Mouse (Mus musculus) stomach, postnatal 0 days (tissue): ENCODE data around the gene Snd1. TPM values are rescaled to one million over a fixed set of nuclear protein-coding genes. Genes with fewer than 3 reads are reported as not detected.
A peak's percentile ranks its signal among the peaks of the same experiment; 100 is the strongest.

ENCODE experiments used
- ATAC-seq: fragments of 200-750 bp; cut with Nextera tagmentation; 2 replicates; pipeline ENCODE4 v1.8.0; 2017; ENCODE audit not compliant: low FRiP score, low TSS enrichment
- DNase-seq: peaks from one replicate; pipeline ENCODE4 v3.0.0-alpha.2; 2016; ENCODE audit warnings: low spot score
- H3K27ac ChIP-seq: fragments of 300-500 bp; sonication (generic); replicated peaks from 2 replicates; pipeline ENCODE4 v1.5.1; 2014; ENCODE audit warnings: mild to moderate bottlenecking, control low read depth
- H3K27me3 ChIP-seq: fragments of 300-500 bp; sonication (generic); 2 replicates; pipeline ENCODE4 v1.6.1; 2014; ENCODE audit warnings: low read length; ENCODE audit not compliant: control insufficient read depth, insufficient read depth
- H3K36me3 ChIP-seq: fragments of 300-500 bp; sonication (generic); 2 replicates; pipeline ENCODE4 v1.6.1; 2014; ENCODE audit warnings: low read length, mixed read lengths; ENCODE audit not compliant: control insufficient read depth, insufficient read depth
- H3K4me1 ChIP-seq: fragments of 300-500 bp; sonication (generic); replicated peaks from 2 replicates; pipeline ENCODE4 v1.6.1; 2014; ENCODE audit warnings: antibody characterized with exemption; ENCODE audit not compliant: control insufficient read depth, insufficient read depth
- H3K4me2 ChIP-seq: fragments of 300-500 bp; sonication (generic); replicated peaks from 2 replicates; pipeline ENCODE4 v1.6.1; 2014; ENCODE audit warnings: low read depth, mild to moderate bottlenecking, control low read depth, moderate library complexity
- H3K4me3 ChIP-seq: fragments of 300-500 bp; sonication (generic); 2 replicates; pipeline ENCODE4 v1.5.1; 2014; ENCODE audit warnings: low read depth, low read length, control low read depth
- H3K9ac ChIP-seq: fragments of 300-500 bp; sonication (generic); 2 replicates; pipeline ENCODE4 v1.6.1; 2014; ENCODE audit warnings: mild to moderate bottlenecking, low read length, control low read depth, mixed read lengths
- H3K9me3 ChIP-seq: fragments of 300-500 bp; sonication (generic); 2 replicates; pipeline ENCODE4 v1.6.1; 2016; ENCODE audit warnings: low read length; ENCODE audit not compliant: control insufficient read depth
- CTCF ChIP-seq: IDR thresholded peaks from 2 replicates; pipeline ENCODE4 v1.5.1; 2016; ENCODE audit warnings: antibody characterized with exemption, low read depth, mild to moderate bottlenecking, moderate library complexity
- EP300 ChIP-seq: optimal IDR thresholded peaks from 2 replicates; pipeline ENCODE3; 2016; ENCODE audit warnings: antibody characterized with exemption
- WGBS: fragments of 180-500 bp; shearing (Covaris S2); extraction: QIAGEN DNeasy Blood & Tissue Kit; methylation state at CpG from one replicate; pipeline ENCODE4 v1.1.7; 2014; 5-methylcytosine and 5-hydroxymethylcytosine counted together
- polyA plus RNA-seq: library from polyadenylated mRNA; unstranded; fragments of >200 nt; fragmentation: Nextera tagmentation; extraction: Ambion mirVana; gene quantifications from 2 replicates; pipeline ENCODE4 v1.2.1, GENCODE M21; 2015

Gene Snd1
- polyA plus RNA-seq, 1 experiment from 2014 or later, result 81.3 TPM

DNA sequence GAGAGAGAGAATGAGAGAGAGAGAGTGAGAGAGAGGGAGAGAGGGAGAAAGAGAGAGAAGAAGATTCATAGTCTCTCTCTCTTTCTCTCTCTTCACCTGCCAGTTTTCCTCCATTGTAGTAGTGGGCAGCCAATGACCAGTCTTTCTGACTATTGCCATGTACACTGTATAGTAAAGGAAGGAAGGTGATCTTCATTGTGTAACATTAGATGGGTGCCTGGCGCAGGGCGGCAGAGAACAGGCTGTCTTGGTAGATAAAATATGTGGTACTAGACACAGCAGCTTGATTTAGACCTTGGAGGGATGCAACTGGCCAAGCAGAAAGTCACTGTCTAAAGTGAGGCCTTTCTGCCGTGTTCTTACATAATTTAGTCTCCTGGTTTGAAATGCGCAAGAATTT lies 139.9 kb downstream of the Snd1 start:
- H3K4me2 ChIP-seq, result no peak overlapping the region
- no peak for DNase-seq
- ATAC-seq, result no peak
- H3K4me3 ChIP-seq, result no peak overlapping the region
- no peaks in the 10 kb centered on the region for H3K9me3 ChIP-seq
- H3K27ac ChIP-seq, result no peak overlapping the region
- no peaks in the 10 kb centered on the region for H3K27me3 ChIP-seq
- no peaks in the 10 kb centered on the region for H3K36me3 ChIP-seq
- H3K9ac ChIP-seq, result no peak overlapping the region
- 84% methylated on average over 4 of the region's 4 CpGs for WGBS
- H3K4me1 ChIP-seq, result no peaks in the 10 kb centered on the region; the same call in 1 of the 2 replicates
- TF ChIP-seq EP300 (no peak), CTCF (no peak)

DNA sequence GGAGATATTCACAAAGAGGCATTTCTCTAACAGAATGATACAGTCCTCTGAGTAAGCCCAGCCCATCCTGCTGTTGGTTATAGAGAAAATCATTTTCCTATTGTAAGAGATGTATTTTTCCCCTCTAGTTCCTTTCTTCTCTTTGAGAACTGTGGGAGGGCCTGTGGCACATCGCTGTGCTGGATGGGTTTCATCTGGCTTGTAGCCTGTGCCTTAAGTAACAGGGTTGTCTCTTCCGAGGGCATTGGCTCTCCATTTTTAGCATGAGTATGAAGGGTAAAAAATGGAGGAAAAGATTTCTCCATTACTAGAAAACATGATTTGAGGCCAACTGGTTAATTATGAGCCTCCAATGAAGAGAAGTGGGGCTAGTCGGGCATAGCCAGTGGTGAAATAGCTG lies 140.5 kb downstream of the Snd1 start:
- Histone ChIP-seq H3K4me1 (no peaks in the 10 kb centered on the region; the same call in 1 of the 2 replicates), H3K4me3 (no peak overlapping the region), H3K9ac (no peak overlapping the region), H3K27me3 (no peaks in the 10 kb centered on the region), H3K9me3 (no peaks in the 10 kb centered on the region), H3K36me3 (no peaks in the 10 kb centered on the region), H3K4me2 (no peak overlapping the region), H3K27ac (no peak overlapping the region)
- ATAC-seq, result no peak
- no peak for DNase-seq
- 75% methylated on average over 3 of the region's 3 CpGs for WGBS
- TF ChIP-seq EP300 (no peak), CTCF (no peak)

DNA sequence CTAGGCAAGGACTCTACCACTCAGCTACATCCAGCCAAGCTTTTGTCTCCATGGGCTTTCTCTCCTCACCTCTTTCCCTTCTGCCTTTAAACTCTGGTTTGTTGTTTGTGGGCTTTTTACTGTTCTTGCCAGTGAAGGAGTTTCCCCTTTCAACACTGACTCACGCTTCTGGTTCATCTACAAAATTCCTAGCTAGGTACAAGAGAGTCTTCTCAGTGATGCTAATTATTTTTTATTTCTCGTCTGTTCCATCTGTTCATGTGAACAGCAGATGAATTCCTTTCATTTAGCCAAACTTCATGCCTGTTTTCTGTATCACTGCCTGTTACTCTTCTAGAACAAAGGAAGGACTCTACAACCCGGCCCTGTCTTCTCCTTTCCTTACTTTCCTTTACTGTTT lies 141.0 kb downstream of the Snd1 start:
- Histone ChIP-seq H3K9ac (no peak overlapping the region), H3K36me3 (no peaks in the 10 kb centered on the region), H3K4me3 (no peak overlapping the region), H3K27ac (no peak overlapping the region), H3K4me2 (no peak overlapping the region), H3K27me3 (no peaks in the 10 kb centered on the region), H3K9me3 (no peaks in the 10 kb centered on the region), H3K4me1 (no peaks in the 10 kb centered on the region; the same call in 1 of the 2 replicates)
- DNase-seq (no peak), ATAC-seq (no peak)
- TF ChIP-seq CTCF (no peak), EP300 (no peak)
- WGBS, result 64% methylated on average over 3 of the region's 3 CpGs

DNA sequence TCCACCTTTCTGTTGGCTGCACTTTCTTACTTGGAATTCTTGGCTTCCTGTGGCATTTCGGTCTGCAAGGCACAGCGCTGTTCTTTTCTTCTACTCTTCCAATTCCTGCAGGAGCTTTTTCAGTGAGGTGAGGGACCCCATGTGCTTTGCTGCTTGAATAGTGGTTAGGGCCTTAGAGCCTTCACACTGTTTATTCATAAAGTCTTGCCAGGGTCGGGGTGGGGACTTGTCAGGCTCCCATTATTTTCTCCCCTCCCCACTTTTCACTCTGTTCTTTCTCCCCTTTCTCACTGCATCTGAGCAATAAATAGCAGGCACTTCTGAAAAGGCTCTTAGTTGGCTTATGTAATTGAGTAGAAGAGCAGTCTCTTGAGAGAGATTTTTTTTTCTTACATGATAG lies 143.4 kb downstream of the Snd1 start:
- Histone ChIP-seq H3K27ac (no peak overlapping the region), H3K27me3 (no peaks in the 10 kb centered on the region), H3K4me2 (no peak overlapping the region), H3K4me3 (no peak overlapping the region), H3K9me3 (no peaks in the 10 kb centered on the region), H3K9ac (no peak overlapping the region), H3K4me1 (no peaks in the 10 kb centered on the region; the same call in 1 of the 2 replicates), H3K36me3 (no peaks in the 10 kb centered on the region)
- TF ChIP-seq EP300, result no peak
- no peak for TF ChIP-seq CTCF
- DNase-seq, result no peak
- 47% methylated on average over 3 of the region's 3 CpGs for WGBS
- ATAC-seq, result no peak

DNA sequence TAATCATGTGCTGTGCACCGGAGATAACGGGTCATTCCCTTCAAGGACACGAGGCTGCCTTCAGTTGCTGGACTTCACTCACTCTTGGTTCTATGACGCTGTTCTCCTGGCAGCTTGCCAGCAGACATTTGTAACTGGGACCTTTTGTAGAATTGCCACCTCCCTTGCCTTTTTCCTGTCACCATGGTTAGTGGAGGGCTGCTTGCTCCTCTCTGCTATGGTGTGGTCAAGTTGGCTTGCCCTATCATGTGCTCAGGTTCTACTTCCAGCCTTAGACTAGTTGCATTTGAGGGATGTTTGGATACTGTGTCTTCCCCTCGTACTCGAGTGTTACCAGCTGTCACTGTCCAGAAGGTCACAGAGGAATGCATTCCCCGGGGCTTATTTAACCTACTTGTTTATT lies 143.8 kb downstream of the Snd1 start:
- no peak overlapping the region for H3K4me3 ChIP-seq
- H3K27me3 ChIP-seq, result no peaks in the 10 kb centered on the region
- DNase-seq (peak; percentile 73), ATAC-seq (peak; percentile 59; the same call in 1 of the 2 replicates)
- H3K9ac ChIP-seq, result no peak overlapping the region
- H3K4me2 ChIP-seq, result no peak overlapping the region
- no peaks in the 10 kb centered on the region for H3K9me3 ChIP-seq
- 22% methylated on average over 7 of the region's 7 CpGs for WGBS
- H3K36me3 ChIP-seq, result no peaks in the 10 kb centered on the region
- TF ChIP-seq CTCF (no peak), EP300 (no peak)
- H3K4me1 ChIP-seq, result no peaks in the 10 kb centered on the region; the same call in 1 of the 2 replicates
- no peak overlapping the region for H3K27ac ChIP-seq

DNA sequence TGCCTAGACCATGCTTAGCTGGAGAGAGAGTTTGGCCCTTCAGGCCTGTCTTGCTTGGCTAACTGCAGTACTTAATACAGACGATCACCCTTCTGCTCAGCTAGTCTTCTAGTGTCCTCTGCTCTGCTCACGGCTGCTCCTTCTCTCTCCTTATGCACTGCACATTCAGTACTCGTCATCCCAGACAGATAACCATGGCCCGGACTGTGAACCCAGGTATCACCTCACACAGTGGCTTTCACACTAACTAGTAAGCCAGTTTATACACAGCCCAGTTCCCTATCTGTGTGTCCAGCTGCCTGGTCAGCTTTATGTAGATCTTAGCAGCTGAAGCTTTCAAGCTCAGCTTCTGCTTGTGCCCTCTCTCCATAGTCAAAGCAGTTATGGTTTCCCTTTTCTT lies 146.5 kb downstream of the Snd1 start:
- Histone ChIP-seq H3K27me3 (no peaks in the 10 kb centered on the region), H3K27ac (no peak overlapping the region), H3K9me3 (no peaks in the 10 kb centered on the region), H3K36me3 (no peaks in the 10 kb centered on the region), H3K4me2 (no peak overlapping the region), H3K4me3 (no peak overlapping the region), H3K4me1 (no peaks in the 10 kb centered on the region; the same call in 1 of the 2 replicates), H3K9ac (no peak overlapping the region)
- no peak for TF ChIP-seq EP300
- TF ChIP-seq CTCF, result no peak
- no peak for ATAC-seq
- 77% methylated on average over 4 of the region's 4 CpGs for WGBS
- DNase-seq, result no peak
